Mouse (Mus musculus) embryo, embryonic 10.5 days (tissue): ENCODE data around the gene Qsox1.

Experiments used
- DNase-seq: peaks from one replicate; pipeline ENCODE4 v3.0.0-alpha.2; 2015; ENCODE audit warnings: low spot score

The Qsox1 gene

GRCm38 (mm10) chr1:155801014-155801991 is 11.4 kb downstream of the Qsox1 start:
- no peak for DNase-seq

- no peak for DNase-seq
Observed at GRCm38 (mm10) chr1:155798000-155798399, 14.7 kb downstream of the Qsox1 start.

GRCm38 (mm10) chr1:155797425-155797824 is 15.3 kb downstream of the Qsox1 start:
- no peak for DNase-seq

- DNase-seq, result no peak
Observed at GRCm38 (mm10) chr1:155796757-155797405, 15.8 kb downstream of the Qsox1 start.

GRCm38 (mm10) chr1:155795791-155796233 is 16.9 kb downstream of the Qsox1 start:
- DNase-seq, result no peak

GRCm38 (mm10) chr1:155794855-155795254 is 17.8 kb downstream of the Qsox1 start:
- DNase-seq, result no peak

GRCm38 (mm10) chr1:155791919-155792318 is 20.8 kb downstream of the Qsox1 start:
- no peak for DNase-seq

- DNase-seq, result peak; percentile 48
Observed at GRCm38 (mm10) chr1:155790111-155790974, 22.3 kb downstream of the Qsox1 start.

GRCm38 (mm10) chr1:155785886-155786285 is 26.8 kb downstream of the Qsox1 start:
- DNase-seq, result no peak

- DNase-seq, result peak; percentile 78
Observed at GRCm38 (mm10) chr1:155784343-155785205, 28.1 kb downstream of the Qsox1 start.

- DNase-seq, result no peak
Observed at GRCm38 (mm10) chr1:155782382-155782781, 30.3 kb downstream of the Qsox1 start.

- no peak for DNase-seq
Observed at GRCm38 (mm10) chr1:155777641-155778625, 34.8 kb downstream of the Qsox1 start.

- DNase-seq, result peak; percentile 82
Observed at GRCm38 (mm10) chr1:155759167-155759566, 53.5 kb downstream of the Qsox1 start.

- no peak for DNase-seq
Observed at GRCm38 (mm10) chr1:155758711-155759110, 54.0 kb downstream of the Qsox1 start.

GRCm38 (mm10) chr1:155757621-155758020 is 55.1 kb downstream of the Qsox1 start:
- DNase-seq, result no peak

- no peak for DNase-seq
Observed at GRCm38 (mm10) chr1:155753411-155753810, 59.3 kb downstream of the Qsox1 start.

GRCm38 (mm10) chr1:155751484-155752255 is 61.0 kb downstream of the Qsox1 start, which contains the start of gene Lhx4:
Gene Lhx4 (minus strand): TSS chr1:155751684.
- no peak for DNase-seq

GRCm38 (mm10) chr1:155750517-155751178 is 62.0 kb downstream of the Qsox1 start:
- DNase-seq, result peak; percentile 76
